Mouse (Mus musculus): ENCODE data around the gene Dazap2. TPM values are rescaled to one million over a fixed set of nuclear protein-coding genes. Genes with fewer than 3 reads are reported as not detected.
A peak's percentile ranks its signal among the peaks of the same experiment; 100 is the strongest.

Gene Dazap2
- total and polyA plus RNA-seq, 3 experiments = 100 to 341 (median 233) TPM

GRCm38 (mm10) chr15:100633341-100633740 is 18.2 kb downstream of the Dazap2 start:
- H3K4me1 ChIP-seq (ENCODE audit: control insufficient read depth in 1 of 2, insufficient read depth in 2 of 2, low read length in 2 of 2) = peaks cover 4 to 35% of the 10 kb centered on the region in 2 experiments
- H3K27me3 ChIP-seq (ENCODE audit: control insufficient read depth in 1 of 2, insufficient read depth in 2 of 2, low read length in 2 of 2) = 0 out of 4 replicates have a peak, but pooled peaks cover 0 to 2% of the 10 kb centered on the region in 2 experiments
- peaks cover 0 to 13% of the 10 kb centered on the region in 2 experiments; a peak in 2 of 4 replicates for H3K36me3 ChIP-seq (ENCODE audit: control insufficient read depth in 1 of 2, insufficient read depth in 2 of 2, low read length in 2 of 2)
- no peak for DNase-seq (ENCODE audit: low read depth, low spot score)
- no peak overlapping the region for H3K27ac ChIP-seq (ENCODE audit: control insufficient read depth, low read depth, low read length)
- H3K79me2 ChIP-seq (ENCODE audit: control insufficient read depth, insufficient read depth, low read length, poor library complexity) = no peaks in the 10 kb centered on the region; the same call in 1 of the 2 replicates
- H3K9ac ChIP-seq (ENCODE audit: control insufficient read depth, low read depth, low read length, poor library complexity, severe bottlenecking) = no peak overlapping the region
- TF ChIP-seq TBP (IDR thresholded peaks at IDR 0.05; ENCODE audit: low read depth, low read length) = no peak
- no peak for TF ChIP-seq ZKSCAN1 (IDR thresholded peaks at IDR 0.05; ENCODE audit: low read depth, low read length)
- TF ChIP-seq ZMIZ1 (IDR thresholded peaks at IDR 0.05; ENCODE audit: low read depth, low read length) = no peak
- no peak for TF ChIP-seq CHD2 (IDR thresholded peaks at IDR 0.05; ENCODE audit: low read length)
- TF ChIP-seq POLR2AphosphoS5 (IDR thresholded peaks at IDR 0.05; ENCODE audit: borderline replicate concordance, low read depth, low read length) = no peak
- no peak for TF ChIP-seq POLR2A (IDR thresholded peaks at IDR 0.05; ENCODE audit: control insufficient read depth in 1 of 2, insufficient read depth in 1 of 2, low read depth in 1 of 2, low read length in 2 of 2, poor library complexity in 1 of 2)
- no peak for TF ChIP-seq MXI1 (IDR thresholded peaks at IDR 0.05; ENCODE audit: low read depth, low read length)
- TF ChIP-seq EP300 (IDR thresholded peaks at IDR 0.05; ENCODE audit: low read depth in 1 of 2, low read length in 2 of 2) = no peak
- no peak for TF ChIP-seq ETS1 (IDR thresholded peaks at IDR 0.05; ENCODE audit: low read depth, low read length)
- no peak for TF ChIP-seq MAFK (IDR thresholded peaks at IDR 0.05; ENCODE audit: borderline replicate concordance, low read depth, low read length)
- no peak for TF ChIP-seq GATA1 (IDR thresholded peaks at IDR 0.05; ENCODE audit: low read depth, low read length)
- no peak for TF ChIP-seq NELFE (IDR thresholded peaks at IDR 0.05; ENCODE audit: low read depth, low read length)
- TF ChIP-seq MYC (IDR thresholded peaks at IDR 0.05; ENCODE audit: low read depth, low read length) = no peak
- no peak for TF ChIP-seq ZNF384 (IDR thresholded peaks at IDR 0.05; ENCODE audit: low read depth, low read length)
- no peak for TF ChIP-seq ELF1 (IDR thresholded peaks at IDR 0.05; ENCODE audit: low read depth, low read length)
- TF ChIP-seq TCF12 (IDR thresholded peaks at IDR 0.05; ENCODE audit: low read depth, low read length) = no peak
- TF ChIP-seq GABPA (IDR thresholded peaks at IDR 0.05; ENCODE audit: low read depth, low read length) = no peak
- no peak for TF ChIP-seq HCFC1 (IDR thresholded peaks at IDR 0.05; ENCODE audit: low read depth, low read length)
- TF ChIP-seq NRF1 (IDR thresholded peaks at IDR 0.05; ENCODE audit: insufficient read depth, low read depth, low read length, poor library complexity, severe bottlenecking) = no peak
- no peak for TF ChIP-seq MAZ (IDR thresholded peaks at IDR 0.05; ENCODE audit: low read depth, low read length)
- no peak overlapping the region for H3K4me3 ChIP-seq (ENCODE audit: control insufficient read depth in 1 of 2, insufficient read depth in 1 of 2, low read depth in 2 of 2, low read length in 2 of 2)
- H3K9me3 ChIP-seq (replicated peaks; ENCODE audit: insufficient read depth, low read length) = no peaks in the 10 kb centered on the region

GRCm38 (mm10) chr15:100635239-100635638 is 20.1 kb downstream of the Dazap2 start:
- H3K27me3 ChIP-seq (ENCODE audit: control insufficient read depth in 1 of 2, insufficient read depth in 2 of 2, low read length in 2 of 2) = 0 out of 4 replicates have a peak, but pooled peaks cover 0 to 2% of the 10 kb centered on the region in 2 experiments
- H3K27ac ChIP-seq (ENCODE audit: control insufficient read depth, low read depth, low read length) = no peak overlapping the region
- DNase-seq (ENCODE audit: low read depth, low spot score) = peak; percentile 65
- no peaks in the 10 kb centered on the region for H3K9me3 ChIP-seq (replicated peaks; ENCODE audit: insufficient read depth, low read length)
- peak overlapping the region in 1 of 2 experiments; percentile 30; a peak in 2 of 4 replicates for H3K4me3 ChIP-seq (ENCODE audit: control insufficient read depth in 1 of 2, insufficient read depth in 1 of 2, low read depth in 2 of 2, low read length in 2 of 2)
- no peaks in the 10 kb centered on the region; the same call in 1 of the 2 replicates for H3K79me2 ChIP-seq (ENCODE audit: control insufficient read depth, insufficient read depth, low read length, poor library complexity)
- H3K36me3 ChIP-seq (ENCODE audit: control insufficient read depth in 1 of 2, insufficient read depth in 2 of 2, low read length in 2 of 2) = peaks cover 0 to 13% of the 10 kb centered on the region in 2 experiments; a peak in 2 of 4 replicates
- H3K4me1 ChIP-seq (ENCODE audit: control insufficient read depth in 1 of 2, insufficient read depth in 2 of 2, low read length in 2 of 2) = peaks cover 4 to 32% of the 10 kb centered on the region in 2 experiments
- H3K9ac ChIP-seq (ENCODE audit: control insufficient read depth, low read depth, low read length, poor library complexity, severe bottlenecking) = no peak overlapping the region
- TF ChIP-seq ZNF384 (IDR thresholded peaks at IDR 0.05; ENCODE audit: low read depth, low read length) (no peak), MXI1 (IDR thresholded peaks at IDR 0.05; ENCODE audit: low read depth, low read length) (0 out of 2 replicates have a peak, but pooled peaks have one; percentile 43), ZC3H11A (IDR thresholded peaks at IDR 0.05; ENCODE audit: low read depth, low read length) (no peak), ETS1 (IDR thresholded peaks at IDR 0.05; ENCODE audit: low read depth, low read length) (0 out of 2 replicates have a peak, but pooled peaks have one; percentile 27), TBP (IDR thresholded peaks at IDR 0.05; ENCODE audit: low read depth, low read length) (no peak), TAL1 (IDR thresholded peaks at IDR 0.05; ENCODE audit: low read length) (0 out of 2 replicates have a peak, but pooled peaks have one; percentile 7), CTCF (IDR thresholded peaks at IDR 0.05 in 2 of 3, conservative IDR thresholded peaks at IDR 0.05 in 1 of 3; ENCODE audit: control insufficient read depth in 1 of 3, insufficient read depth in 1 of 3, low read depth in 2 of 3, low read length in 3 of 3, poor library complexity in 1 of 3, severe bottlenecking in 1 of 3) (no peak), NELFE (IDR thresholded peaks at IDR 0.05; ENCODE audit: low read depth, low read length) (no peak), MAFK (IDR thresholded peaks at IDR 0.05; ENCODE audit: borderline replicate concordance, low read depth, low read length) (no peak), GATA1 (IDR thresholded peaks at IDR 0.05; ENCODE audit: low read depth, low read length) (no peak), USF2 (IDR thresholded peaks at IDR 0.05; ENCODE audit: borderline replicate concordance in 1 of 2, insufficient read depth in 1 of 2, low read depth in 1 of 2, low read length in 2 of 2) (0 out of 4 replicates have a peak, but pooled peaks of 1 of the 2 experiments have one; percentile 29), GABPA (IDR thresholded peaks at IDR 0.05; ENCODE audit: low read depth, low read length) (no peak), SMC3 (IDR thresholded peaks at IDR 0.05; ENCODE audit: low read depth, low read length) (no peak), ELF1 (IDR thresholded peaks at IDR 0.05; ENCODE audit: low read depth, low read length) (no peak), MAX (IDR thresholded peaks at IDR 0.05; ENCODE audit: low read length) (peak; percentile 66), USF1 (IDR thresholded peaks at IDR 0.05; ENCODE audit: low read depth, low read length) (peak; percentile 89), HCFC1 (IDR thresholded peaks at IDR 0.05; ENCODE audit: low read depth, low read length) (no peak), CHD2 (IDR thresholded peaks at IDR 0.05; ENCODE audit: low read length) (no peak), MAZ (IDR thresholded peaks at IDR 0.05; ENCODE audit: low read depth, low read length) (no peak), BHLHE40 (IDR thresholded peaks at IDR 0.05; ENCODE audit: borderline replicate concordance, low read depth, low read length) (peak; percentile 77)

Measured in MEL (cell line).